Mouse (Mus musculus) lung, adult 2 months (tissue): ENCODE data around the gene Fras1. TPM values are rescaled to one million over a fixed set of nuclear protein-coding genes. Genes with fewer than 3 reads are reported as not detected.

Experiments
- DNase-seq: peaks from one replicate; pipeline ENCODE4 v3.0.0; 2022
- H3K4me1 ChIP-seq: fragments of 200-500 bp; 2 replicates; pipeline ENCODE4 v1.6.1; 2011; ENCODE audit warnings: low read length; ENCODE audit not compliant: control insufficient read depth, insufficient read depth
- H3K4me3 ChIP-seq: fragments of 200-500 bp; replicated peaks from 2 replicates; pipeline ENCODE3; 2011; ENCODE audit warnings: low read depth, mild to moderate bottlenecking, control low read depth, low read length; ENCODE audit errors: extremely low read depth
- CTCF ChIP-seq: fragments of 200-500 bp; IDR thresholded peaks from 2 replicates; pipeline ENCODE4 v1.5.1; 2011; ENCODE audit warnings: mild to moderate bottlenecking, low read length, control low read depth; ENCODE audit not compliant: insufficient read depth
- POLR2A ChIP-seq: fragments of 200-500 bp; IDR thresholded peaks from 2 replicates; pipeline ENCODE4 v1.6.1; 2011; ENCODE audit warnings: low read depth, mild to moderate bottlenecking, control low read depth, low read length, borderline replicate concordance; ENCODE audit errors: extremely low read depth
- WGBS: fragments of 180-500 bp; shearing (Covaris S2); methylation state at CpG from one replicate; pipeline ENCODE4 v1.1.7; 2018; 5-methylcytosine and 5-hydroxymethylcytosine counted together
- polyA plus RNA-seq: library from polyadenylated mRNA; depleted of rRNA; stranded (reverse); fragments of >200 nt; gene quantifications from 2 replicates; pipeline ENCODE4 v1.2.3, GENCODE M21; 2012

Fras1 gene
- polyA plus RNA-seq, 1 experiment, result 2.0 TPM

- no peak overlapping the region for H3K4me3 ChIP-seq
- 88% methylated on average over 4 of the region's 4 CpGs for whole genome bisulfite sequencing
- no peak for DNase-seq
- TF ChIP-seq POLR2A (no peak), CTCF (no peak)
- no peaks in the 10 kb centered on the region for H3K4me1 ChIP-seq
Measured at GRCm38 (mm10) chr5:96544112-96544511, 170.4 kb downstream of the Fras1 start.

- 92% methylated on average over 5 of the region's 5 CpGs for WGBS
- no peak for DNase-seq
- Histone ChIP-seq H3K4me3 (no peak overlapping the region), H3K4me1 (no peaks in the 10 kb centered on the region)
- TF ChIP-seq POLR2A, result no peak
- TF ChIP-seq CTCF, result no peak
Measured at GRCm38 (mm10) chr5:96545994-96546393, 172.2 kb downstream of the Fras1 start.

- TF ChIP-seq POLR2A, result no peak
- TF ChIP-seq CTCF, result no peak
- Histone ChIP-seq H3K4me3 (no peak overlapping the region), H3K4me1 (no peaks in the 10 kb centered on the region)
- 82% methylated on average over 12 of the region's 12 CpGs for WGBS
- DNase-seq, result no peak
Measured at GRCm38 (mm10) chr5:96554940-96555679, 181.4 kb downstream of the Fras1 start.

GRCm38 (mm10) chr5:96558049-96558804, 184.5 kb downstream of the Fras1 start:
- 54% methylated on average over 8 of the region's 8 CpGs for WGBS
- TF ChIP-seq POLR2A (no peak), CTCF (no peak)
- DNase-seq, result no peak

GRCm38 (mm10) chr5:96574586-96574985, 200.8 kb downstream of the Fras1 start:
- WGBS, result 57% methylated on average over 4 of the region's 4 CpGs
- Histone ChIP-seq H3K4me3 (no peak overlapping the region), H3K4me1 (no peaks in the 10 kb centered on the region)
- no peak for DNase-seq
- TF ChIP-seq CTCF, result no peak
- TF ChIP-seq POLR2A, result no peak

More at GRCm38 (mm10) chr5:96558049-96558804, 184.5 kb downstream of the Fras1 start:
- Histone ChIP-seq H3K4me3 (no peak overlapping the region), H3K4me1 (no peaks in the 10 kb centered on the region)

GRCm38 (mm10) chr5:96578705-96579104, 204.9 kb downstream of the Fras1 start:
- TF ChIP-seq POLR2A, result no peak
- no peak for TF ChIP-seq CTCF
- no peak for DNase-seq
- H3K4me3 ChIP-seq, result no peak overlapping the region
- 68% methylated on average over 3 of the region's 3 CpGs for WGBS
- H3K4me1 ChIP-seq, result no peaks in the 10 kb centered on the region

GRCm38 (mm10) chr5:96579938-96580337, 206.2 kb downstream of the Fras1 start:
- no peak for DNase-seq
- H3K4me3 ChIP-seq, result no peak overlapping the region
- no peaks in the 10 kb centered on the region for H3K4me1 ChIP-seq
- WGBS, result 77% methylated on average over 5 of the region's 5 CpGs
- TF ChIP-seq CTCF, result no peak
- TF ChIP-seq POLR2A, result no peak

- DNase-seq, result no peak
- TF ChIP-seq CTCF (no peak), POLR2A (no peak)
- no peak overlapping the region for H3K4me3 ChIP-seq
- 79% methylated on average over 5 of the region's 5 CpGs for WGBS
- no peaks in the 10 kb centered on the region for H3K4me1 ChIP-seq
Measured at GRCm38 (mm10) chr5:96584730-96585129, 211.0 kb downstream of the Fras1 start.

GRCm38 (mm10) chr5:96590621-96591020, 216.9 kb downstream of the Fras1 start:
- 93% methylated on average over 6 of the region's 6 CpGs for WGBS
- no peaks in the 10 kb centered on the region for H3K4me1 ChIP-seq
- no peak for TF ChIP-seq POLR2A
- no peak for TF ChIP-seq CTCF
- no peak for DNase-seq
- H3K4me3 ChIP-seq, result no peak overlapping the region
